Mouse (Mus musculus) lung, postnatal 4 days (tissue): ENCODE data around the gene Meltf.

Experiments
- DNase-seq, 2 experiments: peaks; one replicate each; pipeline ENCODE4 v3.0.0; 2021

Gene Meltf

GRCm38 (mm10) chr16:31878573-31879257 lies at the start of gene Meltf:
Gene Meltf (plus strand): TSS chr16:31878810.
- DNase-seq: peak; percentile 73 to 82

DNA sequence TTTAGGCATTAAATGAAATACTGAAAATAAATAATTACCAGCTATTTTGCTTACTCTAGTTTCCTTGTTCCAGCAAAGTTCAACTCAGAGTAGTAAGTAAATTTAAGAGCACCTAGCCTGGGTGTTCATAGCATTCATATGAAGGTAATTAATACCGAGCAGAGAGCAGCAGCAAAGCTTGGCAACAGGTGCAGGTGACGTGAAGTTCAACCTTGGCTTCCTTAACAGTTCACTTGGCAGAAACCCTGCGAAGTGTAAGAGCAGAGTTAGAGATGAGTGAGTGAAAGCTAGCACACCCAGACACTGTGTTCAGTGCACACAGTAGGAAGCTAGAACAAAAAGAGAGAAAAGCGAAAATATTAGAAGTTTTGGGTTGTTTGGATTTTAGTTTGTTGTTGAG lies 47.9 kb upstream of the Meltf start:
- DNase-seq: no peak

DNA sequence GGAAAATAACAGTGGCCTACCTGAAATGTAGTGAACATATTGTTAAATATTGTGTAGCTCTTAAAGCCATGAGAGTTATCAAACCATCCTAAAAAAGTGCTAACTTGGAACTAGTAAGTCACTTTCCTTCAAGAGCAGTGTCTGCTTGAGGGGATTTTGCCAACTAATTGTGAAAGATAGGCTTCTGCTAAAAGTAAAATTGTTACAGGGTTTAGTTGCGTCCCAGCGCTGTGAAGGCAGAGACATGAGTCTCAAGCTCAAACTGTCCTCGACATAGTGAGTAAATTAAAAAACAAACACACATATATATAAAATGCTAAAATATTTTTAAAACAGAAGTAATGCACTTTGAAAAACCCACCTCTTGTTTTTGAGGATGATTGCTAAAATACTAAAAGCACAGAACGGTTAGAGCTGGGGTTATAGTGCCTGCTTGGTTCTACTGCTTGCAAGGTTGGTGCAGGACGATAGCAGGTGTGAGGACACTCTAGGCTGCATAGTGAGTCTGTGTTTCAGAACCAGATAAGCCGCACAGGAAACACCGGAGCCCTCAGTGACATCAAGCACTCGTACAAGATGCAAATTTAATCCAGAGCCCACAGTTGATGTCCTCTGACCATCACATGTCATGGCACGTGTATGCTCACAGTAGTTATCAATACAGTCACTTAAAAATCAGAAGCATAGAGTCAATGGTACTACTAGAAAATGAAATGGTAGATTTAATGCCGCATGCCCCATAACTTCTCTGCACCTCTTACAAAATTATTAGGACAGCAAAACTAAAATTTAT lies 45.8 kb upstream of the Meltf start:
- DNase-seq: no peak

DNA sequence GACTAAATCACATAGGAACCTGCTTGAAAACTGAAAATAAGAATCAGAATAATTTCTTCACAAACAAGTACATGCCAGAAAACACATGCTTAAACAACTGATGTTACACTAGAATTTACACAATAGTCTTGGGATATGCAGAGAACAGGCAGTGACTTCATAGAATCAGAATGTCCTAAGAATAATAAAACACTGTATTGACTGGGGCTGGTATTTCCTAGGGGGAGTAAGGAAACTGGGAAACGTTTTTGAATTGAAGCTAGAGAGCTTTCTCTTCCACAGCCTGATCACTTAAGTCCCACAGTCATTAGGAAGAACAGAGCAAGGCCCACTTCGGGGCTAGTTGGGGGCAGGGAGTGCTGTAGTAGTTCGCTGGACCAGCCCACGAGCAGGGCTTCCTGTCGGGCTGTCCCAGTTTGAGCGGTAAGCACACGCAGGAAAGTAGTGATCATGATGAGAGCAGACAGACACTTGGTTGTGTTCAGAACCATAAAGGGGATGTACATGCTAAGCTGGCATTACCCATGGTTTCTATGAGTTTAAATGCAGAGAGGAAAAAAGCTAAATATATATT lies 44.5 kb upstream of the Meltf start:
- DNase-seq: peak; percentile 39 to 61

DNA sequence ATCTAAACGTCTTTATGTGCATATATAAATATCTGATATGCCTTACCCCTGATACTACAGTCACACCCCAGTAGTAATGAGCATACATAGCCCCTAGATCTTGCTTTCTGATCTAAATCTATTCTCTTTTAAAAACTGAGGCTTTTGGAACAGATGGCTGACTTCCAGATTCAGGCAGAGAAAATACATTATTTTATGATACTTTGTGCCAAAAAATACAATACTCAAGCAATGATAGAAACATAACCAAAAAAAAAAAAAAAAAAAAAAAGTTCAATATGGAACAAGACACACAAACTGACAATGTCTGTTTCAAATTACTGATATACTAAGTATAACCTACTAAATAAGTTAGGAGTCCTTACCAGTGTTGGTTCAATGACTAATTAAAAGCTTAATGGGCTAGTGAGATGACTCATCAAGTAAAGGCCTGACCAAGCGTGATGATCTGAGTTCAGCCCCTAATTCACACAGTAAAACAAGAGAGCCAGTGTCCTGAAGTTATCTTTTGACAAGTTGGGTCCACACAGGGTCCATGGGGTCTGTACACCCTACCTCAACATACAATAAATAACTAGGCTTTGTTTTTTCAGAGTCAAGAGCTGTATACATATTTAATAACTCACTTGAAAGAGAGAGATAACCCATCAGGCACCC lies 43.8 kb upstream of the Meltf start:
- no peak for DNase-seq

DNA sequence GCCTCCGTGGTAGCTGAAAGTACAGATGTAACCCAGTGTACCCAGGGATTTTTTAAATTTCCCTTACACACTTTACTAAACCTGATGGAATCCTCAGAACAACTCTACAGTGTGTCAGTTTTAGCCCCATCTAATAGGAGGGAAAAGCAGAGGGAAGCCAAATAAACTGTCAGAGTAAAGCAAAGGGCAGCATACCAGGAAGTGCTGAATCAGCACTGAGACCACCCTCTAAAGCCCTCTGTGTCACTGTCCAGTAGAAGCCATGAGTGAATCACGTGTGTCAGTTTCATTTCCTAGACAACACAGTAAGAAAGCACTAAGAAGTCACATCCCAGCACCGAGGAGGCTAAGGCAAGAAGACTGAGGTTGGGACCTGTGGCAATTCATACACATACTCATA lies 41.2 kb upstream of the Meltf start:
- DNase-seq: no peak

- DNase-seq: no peak
Observed at GRCm38 (mm10) chr16:31844246-31844645, 34.4 kb upstream of the Meltf start.

DNA sequence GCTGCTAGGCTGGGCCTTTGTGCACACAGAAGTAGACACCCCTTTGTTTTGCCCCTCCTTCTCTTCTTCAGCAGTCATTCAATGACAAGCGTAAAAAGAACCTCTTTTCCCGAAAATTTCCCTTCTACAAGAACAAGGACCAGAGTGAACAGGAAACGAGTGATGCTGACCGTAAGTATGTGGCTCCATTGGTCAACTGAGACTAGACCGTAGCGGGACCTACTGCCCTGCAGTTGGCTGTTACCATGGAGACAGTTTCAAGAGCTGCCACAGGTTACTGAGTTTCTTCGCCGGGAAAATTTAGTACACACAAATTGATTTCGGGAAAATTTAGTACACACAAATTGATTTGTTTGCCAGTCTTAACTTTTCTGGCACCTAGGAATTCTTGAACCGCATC lies 31.8 kb upstream of the Meltf start:
- no peak for DNase-seq

DNA sequence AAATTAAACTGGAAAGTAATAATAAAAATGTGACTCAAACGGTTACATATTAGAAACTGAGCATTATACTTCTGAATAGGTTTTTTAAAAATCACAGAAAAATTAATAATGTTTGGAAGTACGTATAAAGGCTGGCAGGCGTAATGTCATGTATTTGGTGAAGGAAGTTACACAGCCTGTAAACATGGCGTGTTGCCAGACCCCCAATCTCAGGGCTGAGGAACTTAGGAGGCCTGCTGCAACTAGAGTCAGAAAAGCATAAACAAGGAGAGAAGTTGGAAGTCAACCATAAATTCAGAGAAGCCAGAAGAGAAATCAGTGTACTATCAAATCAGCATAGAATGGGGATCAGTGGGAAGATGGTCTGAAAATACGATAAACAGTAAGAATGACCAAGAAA lies 14.7 kb upstream of the Meltf start:
- DNase-seq: peak; percentile 48 to 74

- DNase-seq: no peak
Observed at GRCm38 (mm10) chr16:31865242-31865641, 13.4 kb upstream of the Meltf start.

DNA sequence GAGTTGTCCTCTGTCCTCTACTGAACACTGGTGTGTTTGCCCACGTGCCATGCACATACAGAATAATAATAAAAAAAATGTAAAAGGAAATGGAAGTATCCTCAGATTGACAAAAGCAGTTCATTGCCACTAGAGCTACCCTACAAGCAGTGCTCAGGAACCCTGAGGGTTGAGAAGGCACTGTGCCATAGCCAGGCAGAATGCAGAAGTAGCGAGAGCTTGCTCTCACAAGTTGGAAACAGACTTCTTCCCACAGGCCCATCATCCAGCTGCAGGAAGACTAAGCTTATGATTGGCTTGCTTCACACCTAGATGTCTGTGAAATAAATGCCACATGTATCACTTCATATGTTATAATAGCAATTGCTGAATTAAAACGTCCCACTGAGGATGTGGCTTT lies 11.7 kb upstream of the Meltf start:
- DNase-seq: no peak

DNA sequence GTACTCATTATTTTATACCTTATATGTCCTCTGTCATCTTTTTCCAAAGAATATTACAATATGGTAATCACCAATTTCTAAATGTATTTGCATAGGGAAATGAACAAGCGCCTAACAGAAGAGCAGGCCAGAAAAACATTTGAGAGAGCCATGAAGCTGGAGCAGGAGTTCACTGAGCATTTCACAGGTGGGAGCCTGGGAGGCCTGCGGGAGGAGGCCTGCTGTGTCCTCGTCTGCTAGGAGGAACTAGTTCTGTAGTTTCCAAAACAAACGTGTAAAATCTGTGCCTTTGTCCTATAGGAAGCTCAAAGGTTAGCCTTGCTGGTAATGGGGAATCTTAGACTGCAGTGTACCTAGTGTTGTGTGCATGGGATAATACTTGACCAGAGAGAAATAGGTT lies 10.9 kb upstream of the Meltf start:
- no peak for DNase-seq

DNA sequence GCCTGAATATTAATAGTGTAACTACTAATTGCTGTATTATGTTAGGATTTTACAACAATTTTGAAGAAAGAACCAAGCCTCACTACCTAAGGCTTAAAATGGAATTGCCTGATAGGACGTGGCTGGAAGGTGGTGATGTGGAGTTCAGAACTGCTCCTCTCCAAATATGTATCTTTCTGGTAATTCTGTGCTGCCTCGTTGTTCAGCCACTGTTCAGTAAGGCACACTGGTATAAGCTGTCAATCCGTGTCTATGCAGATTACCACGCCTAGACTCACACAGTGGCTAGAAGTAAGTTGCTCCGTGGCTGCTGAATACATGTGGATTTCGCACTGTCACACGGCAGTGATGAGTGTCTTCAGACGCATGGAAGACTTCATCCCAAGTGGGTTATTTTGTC lies 4.9 kb upstream of the Meltf start:
- no peak for DNase-seq

GRCm38 (mm10) chr16:31875391-31875790 lies 3.2 kb upstream of the Meltf start:
- DNase-seq: no peak

GRCm38 (mm10) chr16:31876386-31876785 lies 2.2 kb upstream of the Meltf start:
- no peak for DNase-seq

DNA sequence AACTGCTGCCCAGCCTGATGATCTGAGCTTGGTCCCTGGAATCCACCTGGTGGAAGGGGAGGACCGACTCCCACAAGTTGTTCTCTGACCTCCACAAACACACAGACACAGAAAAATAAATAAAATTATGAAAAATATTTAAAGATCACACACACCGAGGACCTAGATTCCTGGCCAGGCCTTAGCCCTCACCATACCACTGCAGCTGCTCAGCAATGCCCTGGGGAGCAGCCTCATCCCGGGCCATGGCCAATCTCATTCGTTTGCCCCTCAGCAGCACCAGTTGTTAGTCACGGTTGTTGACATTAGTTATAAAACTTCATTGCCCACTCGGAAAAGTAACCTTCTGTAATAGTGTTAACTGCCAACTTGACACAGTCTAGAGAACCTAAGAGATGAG lies 558 bp upstream of the Meltf start:
- DNase-seq: no peak

DNA sequence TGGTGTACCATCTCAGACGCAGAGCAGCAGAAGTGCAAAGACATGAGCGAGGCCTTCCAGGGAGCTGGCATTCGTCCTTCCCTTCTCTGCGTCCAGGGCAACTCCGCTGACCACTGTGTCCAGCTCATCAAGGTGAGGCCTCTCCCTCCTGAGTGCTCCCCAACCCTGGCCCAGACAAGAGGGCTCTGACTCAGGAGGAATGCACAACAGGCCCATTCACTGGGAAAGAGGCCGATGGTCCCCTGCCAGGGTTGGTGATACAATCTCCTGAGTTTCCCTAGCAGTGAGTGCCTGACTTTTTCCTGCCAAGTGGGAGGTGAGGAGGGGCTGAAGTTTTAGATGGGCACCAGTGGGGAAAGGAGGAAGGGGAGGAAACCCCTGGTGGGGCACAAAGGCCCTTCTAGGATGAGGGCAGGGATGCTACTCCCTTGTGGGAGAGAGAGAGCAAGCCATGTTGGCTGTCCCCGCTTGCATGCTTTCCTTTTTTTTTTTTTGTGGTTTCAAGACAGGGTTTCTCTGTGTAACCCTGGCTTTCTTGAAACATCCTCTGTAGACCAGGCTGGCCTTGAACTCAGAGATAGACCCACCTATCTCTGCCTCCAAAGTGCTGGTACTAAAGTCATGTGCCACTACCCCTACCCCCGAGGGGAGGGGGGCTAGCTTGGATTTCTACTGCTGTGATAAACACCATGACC lies 1.7 kb downstream of the Meltf start:
- no peak for DNase-seq

DNA sequence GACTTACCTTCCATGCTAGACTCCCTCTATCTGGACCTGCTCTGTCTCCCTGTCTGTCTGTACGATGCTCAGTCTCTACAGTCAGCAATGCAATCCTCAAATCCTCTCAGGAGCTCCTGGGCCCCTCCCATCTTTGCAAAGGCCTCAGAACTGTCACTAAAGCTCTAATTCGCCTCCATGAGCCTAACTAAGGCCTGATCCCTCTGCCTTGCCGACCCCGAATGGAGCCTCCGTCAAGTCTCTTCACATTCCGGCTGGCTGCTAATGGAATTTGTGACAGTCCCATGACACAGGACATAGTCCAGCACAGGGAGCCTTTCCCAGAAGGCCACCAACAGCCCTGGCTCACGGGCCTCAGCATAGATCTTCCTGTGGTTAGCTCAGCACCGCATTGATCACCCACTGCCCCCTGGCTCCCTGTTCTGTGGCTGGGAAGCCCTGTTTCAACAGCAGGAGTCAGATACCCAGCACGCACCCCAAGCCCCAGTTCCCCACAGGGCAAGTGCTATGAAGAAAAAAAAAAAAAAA lies 3.8 kb downstream of the Meltf start:
- DNase-seq: no peak

GRCm38 (mm10) chr16:31883302-31883701 lies 4.7 kb downstream of the Meltf start:
- DNase-seq: no peak

GRCm38 (mm10) chr16:31883902-31884301 lies 5.3 kb downstream of the Meltf start:
- no peak for DNase-seq

DNA sequence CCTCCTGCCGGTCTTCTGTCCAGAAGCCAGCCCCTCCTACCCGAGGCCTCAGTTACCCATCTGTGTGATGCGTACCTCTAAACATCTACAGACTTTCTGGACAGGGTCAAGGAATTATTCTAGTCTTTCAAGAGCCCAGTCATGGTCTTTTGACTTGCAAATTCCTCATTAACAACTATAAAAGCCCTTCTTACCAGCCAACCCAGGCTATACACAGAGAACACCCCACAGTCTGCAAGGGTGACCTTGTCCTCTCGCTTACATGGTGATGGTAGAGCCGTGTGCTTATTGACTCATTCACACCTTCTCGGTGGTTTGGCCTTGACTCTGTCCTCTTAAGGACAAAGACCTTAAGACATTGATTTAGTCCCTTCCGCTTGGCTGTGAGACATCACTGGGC lies 12.3 kb downstream of the Meltf start:
- no peak for DNase-seq

DNA sequence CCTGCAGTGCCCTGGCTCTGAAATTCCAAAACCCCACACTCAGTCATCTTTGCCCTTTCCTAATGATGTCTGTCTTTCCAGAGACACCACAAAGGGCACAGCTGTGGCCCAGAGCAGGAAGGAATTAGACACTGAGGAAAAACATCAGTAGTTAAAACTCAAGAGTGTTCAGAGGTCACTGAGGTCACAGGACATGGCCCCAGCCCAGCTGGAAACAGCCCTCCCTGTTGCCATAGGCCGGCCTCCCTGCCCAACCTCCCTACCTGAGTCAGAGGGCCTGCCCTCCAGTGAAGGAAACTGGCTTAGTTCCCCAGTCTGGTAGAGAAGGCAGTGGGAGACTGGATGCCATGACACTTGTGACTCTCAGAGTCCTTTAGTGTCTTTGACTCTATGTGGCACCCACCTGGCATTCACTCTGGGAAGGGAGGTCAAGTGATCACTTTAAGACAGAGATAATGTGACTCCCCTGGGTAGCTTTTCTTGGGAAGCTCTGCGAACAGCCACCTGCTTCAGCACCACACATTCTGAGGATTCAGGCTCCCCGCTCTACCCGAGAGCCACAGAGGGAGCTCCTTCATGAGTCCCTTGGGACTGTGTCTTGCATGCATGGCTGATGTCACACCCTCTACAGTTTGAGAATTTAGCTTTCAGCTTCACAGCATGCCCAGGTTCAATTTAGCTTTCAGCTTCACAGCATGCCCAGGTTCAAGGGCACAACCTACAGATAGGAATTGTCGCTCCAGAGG lies 15.0 kb downstream of the Meltf start:
- DNase-seq: no peak
